Mouse (Mus musculus): ENCODE results near the gene Tecpr2. TPM values are rescaled to one million over a fixed set of nuclear protein-coding genes. Genes with fewer than 3 reads are reported as not detected.

Gene Tecpr2
- polyA plus RNA-seq, 1 experiment = 18.3 TPM

DNA sequence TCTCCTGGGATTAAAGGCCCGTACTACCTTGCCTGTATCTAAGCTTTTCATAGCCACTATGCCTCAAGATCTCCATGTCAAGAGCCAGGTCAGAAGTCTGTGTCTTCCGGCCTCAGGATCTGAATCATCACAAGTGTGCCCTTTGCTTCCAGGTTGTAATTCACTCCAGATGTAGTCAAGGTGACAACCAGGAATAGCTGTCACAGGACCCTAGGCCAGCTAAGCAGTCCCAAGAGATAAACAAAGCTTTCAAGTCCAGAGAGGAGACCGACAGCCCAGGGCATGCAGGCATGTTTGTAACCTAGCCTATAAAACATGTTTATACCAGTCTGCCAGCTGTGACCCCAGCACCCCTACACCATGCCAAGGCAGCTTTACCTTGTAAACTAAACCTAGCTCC is 92.7 kb downstream of the Tecpr2 start:
- no peak for DNase-seq (ENCODE audit: low read depth)
- no peak for TF ChIP-seq CTCF (IDR thresholded peaks at IDR 0.05; ENCODE audit: borderline replicate concordance, extremely low read depth, insufficient read depth, insufficient read length)
- TF ChIP-seq POLR2A (IDR thresholded peaks at IDR 0.05; ENCODE audit: borderline replicate concordance, extremely low read depth, insufficient read depth, insufficient read length, poor library complexity, severe bottlenecking) = no peak

DNA sequence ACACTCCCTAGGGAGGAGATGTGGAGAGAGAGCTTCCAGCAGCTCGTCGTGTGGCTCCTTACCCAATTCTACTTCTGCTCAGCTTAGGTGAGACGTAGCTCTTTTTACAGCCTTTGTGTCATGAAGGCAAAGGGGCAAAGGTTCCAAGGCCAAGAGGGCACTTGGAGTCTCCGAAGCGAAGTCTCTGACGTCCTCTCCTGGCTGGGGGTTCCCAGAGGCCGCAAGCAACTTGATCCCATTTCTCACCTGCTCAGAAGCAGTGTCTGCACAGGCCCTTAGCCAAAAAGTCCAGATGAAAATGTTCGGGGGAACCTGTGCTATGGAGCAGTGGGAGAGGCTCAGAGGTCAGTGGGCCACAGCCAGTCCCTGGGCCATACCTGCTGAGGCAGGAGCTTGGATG is 94.0 kb downstream of the Tecpr2 start:
- DNase-seq (ENCODE audit: low read depth) = no peak
- TF ChIP-seq POLR2A (IDR thresholded peaks at IDR 0.05; ENCODE audit: borderline replicate concordance, extremely low read depth, insufficient read depth, insufficient read length, poor library complexity, severe bottlenecking) = no peak
- TF ChIP-seq CTCF (IDR thresholded peaks at IDR 0.05; ENCODE audit: borderline replicate concordance, extremely low read depth, insufficient read depth, insufficient read length) = no peak

DNA sequence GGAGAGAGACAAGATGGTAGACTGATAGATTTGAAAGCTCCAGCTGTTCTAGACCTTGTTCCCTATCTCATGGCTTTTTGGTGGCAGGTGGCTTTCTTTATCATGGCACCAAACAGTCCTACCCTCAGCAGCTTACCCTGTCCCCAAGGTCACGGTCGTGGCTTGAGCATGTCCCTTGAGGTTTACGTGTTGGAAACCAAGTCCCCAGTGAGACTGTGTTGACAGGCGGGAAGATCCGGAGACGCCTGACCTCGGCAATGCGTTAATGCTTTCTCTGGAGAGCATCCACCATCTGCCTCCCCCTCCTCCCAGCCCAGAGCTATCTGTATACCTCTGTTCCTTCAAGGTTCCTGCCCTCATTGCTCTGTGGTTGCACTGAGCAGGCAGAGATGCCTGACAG is 94.7 kb downstream of the Tecpr2 start:
- no peak for TF ChIP-seq POLR2A (IDR thresholded peaks at IDR 0.05; ENCODE audit: borderline replicate concordance, extremely low read depth, insufficient read depth, insufficient read length, poor library complexity, severe bottlenecking)
- TF ChIP-seq CTCF (IDR thresholded peaks at IDR 0.05; ENCODE audit: borderline replicate concordance, extremely low read depth, insufficient read depth, insufficient read length) = no peak
- DNase-seq (ENCODE audit: low read depth) = no peak

DNA sequence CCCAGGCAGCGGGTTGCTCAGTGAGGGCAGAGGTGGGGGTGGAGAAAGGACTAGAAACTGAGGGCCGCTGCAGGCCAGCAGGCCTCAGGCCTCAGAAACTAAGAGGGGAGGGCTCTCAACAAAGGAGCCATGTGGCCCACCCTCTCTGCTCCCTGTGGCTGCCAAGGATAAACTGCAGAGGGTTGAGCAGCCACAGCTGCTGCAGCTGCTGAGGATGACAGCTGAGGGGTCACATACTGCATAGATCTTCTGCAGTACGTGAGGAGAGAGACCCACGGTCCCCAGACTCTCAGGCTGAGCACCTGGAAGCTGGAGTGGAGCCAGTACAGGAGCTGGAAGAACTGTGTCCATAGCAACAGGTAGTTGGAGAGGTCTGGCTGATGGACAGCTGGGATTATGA is 95.5 kb downstream of the Tecpr2 start:
- no peak for TF ChIP-seq CTCF (IDR thresholded peaks at IDR 0.05; ENCODE audit: borderline replicate concordance, extremely low read depth, insufficient read depth, insufficient read length)
- TF ChIP-seq POLR2A (IDR thresholded peaks at IDR 0.05; ENCODE audit: borderline replicate concordance, extremely low read depth, insufficient read depth, insufficient read length, poor library complexity, severe bottlenecking) = no peak
- DNase-seq (ENCODE audit: low read depth) = no peak

DNA sequence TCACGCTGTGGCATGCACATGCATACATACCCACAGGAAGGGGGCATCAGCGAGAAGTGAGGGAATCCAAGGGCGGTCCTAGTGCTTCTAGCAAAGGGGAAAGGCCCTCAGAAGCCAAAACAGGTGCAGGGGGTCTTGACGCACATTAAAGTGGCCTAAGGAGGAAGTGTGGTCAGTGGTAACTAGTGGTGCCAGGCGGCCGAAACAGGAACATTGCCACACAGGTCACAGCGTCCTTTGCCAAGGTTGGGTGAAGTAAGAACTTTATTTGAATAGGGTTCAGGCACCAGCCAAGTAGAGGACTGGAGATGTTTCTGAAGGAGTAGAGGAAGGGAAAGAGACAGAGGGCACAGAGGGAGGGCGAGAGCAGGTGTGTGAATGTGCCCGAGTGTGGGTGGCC is 96.1 kb downstream of the Tecpr2 start:
- DNase-seq (ENCODE audit: low read depth) = no peak
- no peak for TF ChIP-seq CTCF (IDR thresholded peaks at IDR 0.05; ENCODE audit: borderline replicate concordance, extremely low read depth, insufficient read depth, insufficient read length)
- TF ChIP-seq POLR2A (IDR thresholded peaks at IDR 0.05; ENCODE audit: borderline replicate concordance, extremely low read depth, insufficient read depth, insufficient read length, poor library complexity, severe bottlenecking) = no peak

DNA sequence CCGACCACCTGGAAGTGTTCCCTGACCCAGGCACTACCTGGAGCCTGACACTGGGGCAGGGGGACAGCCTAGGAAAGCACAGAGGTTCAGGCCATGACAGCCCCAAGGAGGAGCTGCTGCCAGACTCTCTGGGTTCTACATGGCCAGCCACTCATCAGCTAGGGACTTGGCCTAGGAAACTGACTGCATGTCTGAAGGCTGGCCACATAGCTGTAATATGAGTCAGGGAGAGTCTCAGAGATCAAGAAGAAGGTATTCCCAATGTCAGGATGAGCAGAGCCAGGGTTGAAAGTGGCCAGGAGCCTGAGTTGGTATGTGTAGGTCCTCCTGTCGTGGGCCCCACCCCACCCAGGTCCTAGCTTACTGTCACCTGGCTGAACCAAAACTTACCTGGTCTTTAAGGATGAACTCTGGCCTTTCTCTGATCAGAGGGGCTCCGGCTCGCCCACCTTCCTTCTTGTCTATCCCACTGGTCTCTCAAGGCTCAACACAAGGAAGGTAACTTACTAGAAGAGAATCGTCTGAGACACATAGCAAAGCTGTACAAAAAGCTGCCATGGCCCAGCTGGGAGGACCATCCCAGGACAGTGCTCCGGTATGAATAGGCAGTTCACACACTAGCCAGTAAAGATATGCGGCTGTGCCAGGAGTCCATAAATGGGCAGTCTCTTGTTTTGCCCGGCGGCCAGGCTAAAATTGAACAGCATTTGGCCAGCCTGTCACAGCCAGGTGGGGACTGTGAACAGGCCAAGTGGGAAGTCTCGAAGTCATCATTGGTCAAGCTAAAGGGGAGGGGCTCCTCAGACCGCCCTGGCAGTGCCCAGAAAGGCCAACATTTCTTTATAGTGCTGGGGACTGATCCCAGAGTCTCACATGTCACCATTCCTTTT is 97.7 kb downstream of the Tecpr2 start:
- no peak for DNase-seq (ENCODE audit: low read depth)
- TF ChIP-seq POLR2A (IDR thresholded peaks at IDR 0.05; ENCODE audit: borderline replicate concordance, extremely low read depth, insufficient read depth, insufficient read length, poor library complexity, severe bottlenecking) (no peak), CTCF (IDR thresholded peaks at IDR 0.05; ENCODE audit: borderline replicate concordance, extremely low read depth, insufficient read depth, insufficient read length) (no peak)

DNA sequence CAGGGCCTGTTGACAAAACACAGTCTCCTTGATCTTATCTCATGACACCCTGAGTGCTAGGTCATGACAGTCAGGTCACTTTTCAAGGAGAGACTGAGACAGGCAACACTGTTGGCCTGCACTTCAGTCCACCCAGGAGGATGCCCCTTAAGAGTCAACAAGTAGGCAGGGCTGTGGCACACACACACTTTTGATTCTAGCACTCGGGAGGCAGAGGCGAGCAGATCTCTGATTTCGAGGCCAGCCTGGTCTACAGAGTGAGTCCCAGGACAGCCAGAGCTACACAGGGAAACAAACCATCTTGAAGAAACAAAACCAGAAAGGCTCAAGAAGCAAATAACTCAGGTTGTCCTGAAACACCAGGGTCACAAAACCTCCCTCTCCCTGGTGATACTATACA is 100.3 kb downstream of the Tecpr2 start:
- DNase-seq (ENCODE audit: low read depth) = no peak
- TF ChIP-seq POLR2A (IDR thresholded peaks at IDR 0.05; ENCODE audit: borderline replicate concordance, extremely low read depth, insufficient read depth, insufficient read length, poor library complexity, severe bottlenecking) (no peak), CTCF (IDR thresholded peaks at IDR 0.05; ENCODE audit: borderline replicate concordance, extremely low read depth, insufficient read depth, insufficient read length) (no peak)

DNA sequence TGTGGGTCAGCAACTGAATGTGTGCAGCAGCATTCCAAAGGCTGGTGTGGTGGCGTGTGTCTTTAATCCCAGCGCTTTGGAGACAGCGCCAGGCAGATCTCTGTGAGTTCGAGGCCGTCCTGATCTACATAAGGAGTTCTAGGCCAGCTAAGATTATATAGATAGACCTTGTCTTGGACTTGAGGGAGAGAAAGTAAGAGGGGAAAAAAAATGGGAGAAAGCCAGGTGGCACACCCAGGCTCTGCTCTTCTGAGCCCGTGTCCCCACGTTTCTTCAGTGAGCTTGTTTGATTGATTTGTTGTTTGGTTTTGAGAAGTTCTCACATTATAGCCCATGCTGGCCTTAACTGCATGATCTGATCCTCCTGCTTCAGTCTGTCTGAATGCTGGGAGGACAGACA is 101.4 kb downstream of the Tecpr2 start:
- DNase-seq (ENCODE audit: low read depth) = no peak
- TF ChIP-seq POLR2A (IDR thresholded peaks at IDR 0.05; ENCODE audit: borderline replicate concordance, extremely low read depth, insufficient read depth, insufficient read length, poor library complexity, severe bottlenecking) (no peak), CTCF (IDR thresholded peaks at IDR 0.05; ENCODE audit: borderline replicate concordance, extremely low read depth, insufficient read depth, insufficient read length) (no peak)

DNA sequence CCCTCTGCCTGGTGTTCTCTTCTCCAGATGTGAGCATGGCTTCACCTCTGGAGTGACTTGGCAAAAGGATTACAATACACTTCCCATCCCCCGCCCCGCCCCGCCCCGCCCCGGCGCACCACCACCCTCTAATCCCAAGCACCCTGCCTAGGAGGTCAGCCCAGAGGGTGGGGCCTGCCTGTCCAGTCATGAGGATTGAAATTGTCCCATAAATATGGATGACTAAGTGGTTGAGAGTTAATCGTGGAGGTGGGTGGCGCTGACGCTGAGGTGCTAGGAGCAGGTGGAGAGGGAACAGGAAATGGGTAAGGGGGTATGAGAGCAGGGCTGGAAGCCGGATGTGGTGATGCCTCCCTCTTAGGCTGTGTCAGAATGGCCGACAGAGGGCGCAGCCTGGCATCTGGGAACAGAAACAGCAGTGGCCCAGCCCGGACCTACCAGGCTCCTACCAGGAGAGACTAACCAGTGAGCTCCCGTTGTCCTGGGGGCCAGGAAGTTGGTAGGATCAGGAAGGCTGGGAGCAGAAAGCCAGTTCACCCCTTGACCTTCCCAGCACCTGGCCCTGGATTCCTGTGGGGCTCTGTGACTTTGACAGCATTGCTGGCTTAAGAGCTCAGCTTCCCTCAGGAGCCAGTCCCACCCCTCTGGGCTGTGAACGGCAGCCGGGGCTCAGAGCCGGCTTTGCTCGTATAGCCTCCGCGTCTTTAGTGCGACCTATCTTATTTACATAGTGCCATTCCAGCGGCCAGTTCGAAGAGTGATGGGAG is 102.5 kb downstream of the Tecpr2 start:
- DNase-seq (ENCODE audit: low read depth) = peak; percentile 86
- no peak for TF ChIP-seq POLR2A (IDR thresholded peaks at IDR 0.05; ENCODE audit: borderline replicate concordance, extremely low read depth, insufficient read depth, insufficient read length, poor library complexity, severe bottlenecking)
- peak; percentile 80 for TF ChIP-seq CTCF (IDR thresholded peaks at IDR 0.05; ENCODE audit: borderline replicate concordance, extremely low read depth, insufficient read depth, insufficient read length)

DNA sequence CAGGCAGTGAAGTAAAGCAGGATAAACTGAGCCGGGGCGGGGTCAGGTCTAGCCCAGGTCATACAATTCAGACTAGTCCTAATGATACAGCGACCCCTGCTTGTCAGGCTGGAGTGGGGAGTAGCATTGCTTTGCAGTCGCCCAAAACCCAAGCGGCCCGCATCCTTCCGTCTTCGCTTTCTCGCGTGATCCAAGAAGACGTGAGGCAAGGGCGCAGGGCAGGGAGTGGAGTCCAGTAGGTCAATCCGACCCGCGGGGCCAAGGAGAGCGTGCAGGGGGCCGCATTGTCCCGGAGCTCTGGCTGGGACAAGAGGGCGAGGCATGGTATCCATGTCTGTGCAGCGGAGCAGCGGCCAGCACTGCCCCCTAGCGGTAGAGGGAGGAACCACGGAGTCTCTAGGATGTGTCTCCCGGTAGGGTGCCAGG is 103.1 kb downstream of the Tecpr2 start:
- TF ChIP-seq CTCF (IDR thresholded peaks at IDR 0.05; ENCODE audit: borderline replicate concordance, extremely low read depth, insufficient read depth, insufficient read length) (peak; percentile 97), POLR2A (IDR thresholded peaks at IDR 0.05; ENCODE audit: borderline replicate concordance, extremely low read depth, insufficient read depth, insufficient read length, poor library complexity, severe bottlenecking) (no peak)
- DNase-seq (ENCODE audit: low read depth) = peak; percentile 91

DNA sequence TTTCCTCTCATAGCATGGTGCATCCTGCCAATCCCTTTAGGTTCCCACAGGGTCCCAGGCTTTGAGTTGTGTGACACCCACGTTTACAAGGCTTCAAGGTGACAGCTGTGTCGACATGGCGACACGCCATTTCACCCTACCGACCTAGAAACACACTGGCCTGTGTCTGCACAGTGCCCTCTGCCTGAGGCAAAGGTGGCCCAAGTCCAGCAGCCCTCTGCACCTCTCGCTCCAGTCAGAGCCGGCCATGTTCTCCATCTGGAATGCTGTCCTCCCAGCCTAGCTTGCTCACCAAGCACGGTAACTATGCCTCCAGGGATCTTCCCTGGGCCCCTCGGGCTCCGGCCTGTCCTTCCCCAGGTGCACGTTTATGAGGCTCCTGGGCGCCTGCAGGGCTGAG is 103.7 kb downstream of the Tecpr2 start:
- TF ChIP-seq POLR2A (IDR thresholded peaks at IDR 0.05; ENCODE audit: borderline replicate concordance, extremely low read depth, insufficient read depth, insufficient read length, poor library complexity, severe bottlenecking) (no peak), CTCF (IDR thresholded peaks at IDR 0.05; ENCODE audit: borderline replicate concordance, extremely low read depth, insufficient read depth, insufficient read length) (no peak)
- DNase-seq (ENCODE audit: low read depth) = no peak

Measured in brain, embryonic 14.5 days (tissue).